Comparison of ENCODE assay signal across 8 mouse cellular contexts in genomic region chr1:36556553-36557456, GRCm38 (mm10). TPM values are rescaled to one million over a fixed set of nuclear protein-coding genes. Genes with fewer than 3 reads are reported as not detected.
DNase-seq lines count a peak whose midpoint lies in the region; ATAC-seq and TF ChIP-seq lines count a peak whose summit lies in the region.

No protein-coding gene starts in this region.

- TF ChIP-seq POLR2A in lung, adult 2 months (IDR thresholded peaks at IDR 0.05; ENCODE audit: borderline replicate concordance, extremely low read depth, low read depth, low read length), result peak; percentile 99
- no peak for TF ChIP-seq POLR2A in olfactory bulb, adult 2 months (IDR thresholded peaks at IDR 0.05; ENCODE audit: insufficient read depth, low read depth, low read length)

- no peaks in the 10 kb centered on the region for H3K9me3 ChIP-seq in E14TG2a.4 (ENCODE audit: low read length)
- H3K9me3 ChIP-seq in forebrain, embryonic 16.5 days (ENCODE audit: control insufficient read depth, low read length), result no peaks in the 10 kb centered on the region

- peaks cover 93% of the 10 kb centered on the region for H3K27me3 ChIP-seq in E14TG2a.4 (ENCODE audit: insufficient read depth, low read length)
- H3K27me3 ChIP-seq in forebrain, embryonic 16.5 days (replicated peaks; ENCODE audit: control insufficient read depth, insufficient read depth, low read length), result 0 out of 2 replicates have a peak, but pooled peaks cover 2% of the 10 kb centered on the region

- peaks cover 10% of the 10 kb centered on the region; the same call in 1 of the 2 replicates for H3K36me3 ChIP-seq in E14TG2a.4 (ENCODE audit: insufficient read depth, low read length)
- H3K36me3 ChIP-seq in forebrain, embryonic 16.5 days (ENCODE audit: control insufficient read depth, insufficient read depth), result peaks cover 18% of the 10 kb centered on the region

- peak; percentile 46 for ATAC-seq in cerebellum, adult (ENCODE audit: insufficient number of reproducible peaks, low FRiP score, low TSS enrichment)
- ATAC-seq in forebrain, embryonic 16.5 days, result peak; percentile 80

- H3K4me3 ChIP-seq in E14TG2a.4 (replicated peaks; ENCODE audit: low read length), result peak overlapping the region; percentile 93
- H3K4me3 ChIP-seq in forebrain, embryonic 16.5 days (replicated peaks; ENCODE audit: low read length), result peak overlapping the region; percentile 98
- H3K4me3 ChIP-seq in layer of hippocampus, adult 2 months, result peak overlapping the region; percentile 87
- H3K4me3 ChIP-seq in lung, adult 2 months (replicated peaks; ENCODE audit: extremely low read depth, low read depth, low read length), result peak overlapping the region; percentile 96
- peak overlapping the region; percentile 83 for H3K4me3 ChIP-seq in olfactory bulb, adult 2 months (ENCODE audit: insufficient read depth, low read depth, low read length)

- H3K9ac ChIP-seq in forebrain, embryonic 16.5 days (replicated peaks; ENCODE audit: low read depth, low read length), result peak overlapping the region; percentile 99

- peak overlapping the region; percentile 100 for H3K4me2 ChIP-seq in forebrain, embryonic 16.5 days (ENCODE audit: low read length)

- peaks cover 76% of the 10 kb centered on the region for H3K4me1 ChIP-seq in E14TG2a.4 (replicated peaks; ENCODE audit: low read depth, low read length)
- H3K4me1 ChIP-seq in forebrain, embryonic 16.5 days (replicated peaks; ENCODE audit: control insufficient read depth, insufficient read depth, low read length), result peaks cover 31% of the 10 kb centered on the region
- H3K4me1 ChIP-seq in lung, adult 2 months (ENCODE audit: control insufficient read depth, insufficient read depth, low read length), result peaks cover 29% of the 10 kb centered on the region
- H3K4me1 ChIP-seq in olfactory bulb, adult 2 months (ENCODE audit: control insufficient read depth, insufficient read depth, low read length), result peaks cover 24% of the 10 kb centered on the region

- peak overlapping the region; percentile 98 for H3K27ac ChIP-seq in forebrain, embryonic 16.5 days (ENCODE audit: low read length)
- H3K27ac ChIP-seq in layer of hippocampus, adult 2 months, result peak overlapping the region; percentile 98
- H3K27ac ChIP-seq in olfactory bulb, adult 2 months (ENCODE audit: insufficient read depth, low read depth, low read length), result peak overlapping the region; percentile 86

- intact Hi-C loops in heart, postnatal 36 days (cut with DNase I), result loop anchor here (2.0 kb wide), 1 partner anchor 56 kb away; no protein-coding TSS in a partner anchor

- WGBS in forebrain, embryonic 16.5 days, result under 1% methylated on average over 52 of the region's 52 CpGs
- under 1% methylated on average over 52 of the region's 52 CpGs for WGBS in lung, adult 2 months
- WGBS in olfactory bulb, adult 2 months, result under 1% methylated on average over 52 of the region's 52 CpGs

- TF ChIP-seq CTCF in E14TG2a.4 (conservative IDR thresholded peaks at IDR 0.05; ENCODE audit: low read length), result peak; percentile 29
- peak; percentile 98 for TF ChIP-seq CTCF in layer of hippocampus, adult 2 months (conservative IDR thresholded peaks at IDR 0.05)
- TF ChIP-seq CTCF in lung, adult 2 months (IDR thresholded peaks at IDR 0.05; ENCODE audit: insufficient read depth, low read length), result peak; percentile 20; the same call in 1 of the 2 replicates
- peak; percentile 88 for TF ChIP-seq CTCF in olfactory bulb, adult 2 months (IDR thresholded peaks at IDR 0.05; ENCODE audit: insufficient read depth, low read depth, low read length)

- peak; percentile 95 for DNase-seq in heart, postnatal 36 days
- DNase-seq in layer of hippocampus, adult 2 months (ENCODE audit: low spot score in 2 of 2), result peak; percentile 91 to 95
- peak; percentile 92 for DNase-seq in lung, adult 2 months
- peak; percentile 76 to 78 for DNase-seq in thymus, adult 18-20 months

RNA-seq across cellular contexts. Expression of gene Sema4c, which starts 1.3 kb away (rescaled TPM):
- 35.4 and 37.3 TPM in 2 replicates for polyA plus RNA-seq in forebrain, embryonic 16.5 days (2015; fragmentation: Nextera tagmentation; extraction: Ambion mirVana)
- total RNA-seq in heart, postnatal 36 days (2021), result 10 to 100 TPM; 15.0 to 17.1 TPM
- total RNA-seq in layer of hippocampus, adult 2 months (2021), result 10 to 100 TPM; 13.4 to 13.6 TPM
- 23.0 and 23.7 TPM in 2 replicates for polyA plus RNA-seq in lung, adult 2 months (2012; rRNA removed)
- not detected in 2 replicates for polyA plus RNA-seq in olfactory bulb, adult 2 months (2012; ENCODE audit: insufficient read depth, insufficient read length, low replicate concordance, missing spikeins)

RNA-seq across cellular contexts. Expression of gene Ankrd39, which starts 9.6 kb away (rescaled TPM):
- 15.4 and 24.4 TPM in 2 replicates for polyA plus RNA-seq in forebrain, embryonic 16.5 days (2015; fragmentation: Nextera tagmentation; extraction: Ambion mirVana)
- total RNA-seq in heart, postnatal 36 days (2021), result 1 to 10 TPM; 7.3 to 7.8 TPM
- 10 to 100 TPM; 13.4 to 13.7 TPM for total RNA-seq in layer of hippocampus, adult 2 months (2021)
- 22.1 and 22.8 TPM in 2 replicates for polyA plus RNA-seq in lung, adult 2 months (2012; rRNA removed)
- polyA plus RNA-seq in olfactory bulb, adult 2 months (2012; ENCODE audit: insufficient read depth, insufficient read length, low replicate concordance, missing spikeins), result not detected in 2 replicates

RNA-seq across cellular contexts. Expression of gene Gm42417, which starts 17.6 kb away (rescaled TPM):
- polyA plus RNA-seq in forebrain, embryonic 16.5 days (2015; fragmentation: Nextera tagmentation; extraction: Ambion mirVana), result 0.22 and 0.42 TPM in 2 replicates
- total RNA-seq in heart, postnatal 36 days (2021), result 100 to 1,000 TPM in 1 of 2 experiments, 10 to 100 TPM in 1; 93.9 to 209 TPM
- total RNA-seq in layer of hippocampus, adult 2 months (2021), result not detected
- not detected in 2 replicates for polyA plus RNA-seq in lung, adult 2 months (2012; rRNA removed)
- not detected in 2 replicates for polyA plus RNA-seq in olfactory bulb, adult 2 months (2012; ENCODE audit: insufficient read depth, insufficient read length, low replicate concordance, missing spikeins)

RNA-seq across cellular contexts. Expression of gene Ankrd23, which starts 20.1 kb away (rescaled TPM):
- polyA plus RNA-seq in forebrain, embryonic 16.5 days (2015; fragmentation: Nextera tagmentation; extraction: Ambion mirVana), result 9.3 and 13.2 TPM in 2 replicates
- total RNA-seq in heart, postnatal 36 days (2021), result 100 to 1,000 TPM; 203 to 373 TPM
- total RNA-seq in layer of hippocampus, adult 2 months (2021), result 10 to 100 TPM in 1 of 2 experiments, 1 to 10 TPM in 1; 6.8 to 10.3 TPM
- 13.7 and 36.2 TPM in 2 replicates for polyA plus RNA-seq in lung, adult 2 months (2012; rRNA removed)
- not detected in 2 replicates for polyA plus RNA-seq in olfactory bulb, adult 2 months (2012; ENCODE audit: insufficient read depth, insufficient read length, low replicate concordance, missing spikeins)

RNA-seq across cellular contexts. Expression of gene Cnnm3, which starts 45.1 kb away (rescaled TPM):
- polyA plus RNA-seq in forebrain, embryonic 16.5 days (2015; fragmentation: Nextera tagmentation; extraction: Ambion mirVana), result 4.8 and 5.8 TPM in 2 replicates
- total RNA-seq in heart, postnatal 36 days (2021), result 10 to 100 TPM; 16.0 to 19.2 TPM
- total RNA-seq in layer of hippocampus, adult 2 months (2021), result 10 to 100 TPM; 33.1 to 38.1 TPM
- polyA plus RNA-seq in lung, adult 2 months (2012; rRNA removed), result 36.6 and 37.0 TPM in 2 replicates
- not detected in 2 replicates for polyA plus RNA-seq in olfactory bulb, adult 2 months (2012; ENCODE audit: insufficient read depth, insufficient read length, low replicate concordance, missing spikeins)

Comparison
In these comparisons a context has a peak if more than half of its experiments do, and no peak if none do; other contexts are left out.
1. Peak in every context shown above with its lines: DNase-seq, ATAC-seq, H3K4me3 ChIP-seq and H3K27ac ChIP-seq.
2. CTCF ChIP-seq: peak in every context shown above with its lines; median percentile 98 in layer of hippocampus, adult 2 months; 88 in olfactory bulb, adult 2 months; 29 in E14TG2a.4; 20 in lung, adult 2 months.
3. RNA of gene Sema4c, which starts 1.3 kb away (polyA plus RNA-seq): 35.4 to 37.3 TPM in forebrain, embryonic 16.5 days and 23.0 to 23.7 TPM in lung, adult 2 months; not detected in olfactory bulb, adult 2 months; every median in the first group is over 10 times any median in the second.
4. RNA of gene Ankrd39, which starts 9.6 kb away (polyA plus RNA-seq): 15.4 to 24.4 TPM in forebrain, embryonic 16.5 days and 22.1 to 22.8 TPM in lung, adult 2 months; not detected in olfactory bulb, adult 2 months; every median in the first group is over 10 times any median in the second.